ENCODE assay signal across 25 mouse cellular contexts in genomic region chr16:25536550-25536949, GRCm38 (mm10).
"Had no signal": no experiment of that assay in that cellular context is flagged by ENCODE, and none has a peak within 500 bp of the region (broad histone marks: within the 10 kb centered on the region; RNA-seq: fewer than 3 reads in every experiment).

No protein-coding gene starts in this region.

- H3K4me2 ChIP-seq: heart, embryonic 11.5 days; heart, embryonic 13.5 days; heart, embryonic 15.5 days; hindbrain, embryonic 13.5 days; hindbrain, embryonic 15.5 days; kidney, embryonic 15.5 days; limb, embryonic 12.5 days; liver, embryonic 11.5 days; liver, embryonic 13.5 days; liver, embryonic 15.5 days had no signal

- H3K4me3 ChIP-seq: heart, embryonic 13.5 days; heart, embryonic 15.5 days; hindbrain, embryonic 13.5 days; hindbrain, embryonic 15.5 days; kidney, embryonic 15.5 days; layer of hippocampus, adult 2 months; left cerebral cortex, adult 2 months; limb, embryonic 10.5 days; limb, embryonic 12.5 days; liver, embryonic 13.5 days; liver, embryonic 15.5 days had no signal

- H3K27me3 ChIP-seq: heart, embryonic 13.5 days; heart, embryonic 15.5 days; hindbrain, embryonic 13.5 days; hindbrain, embryonic 15.5 days; kidney, embryonic 15.5 days; limb, embryonic 12.5 days; liver, embryonic 13.5 days; liver, embryonic 15.5 days had no signal

- DNase-seq: gastrocnemius, postnatal 36 days; heart, adult 18-20 months; heart, postnatal 14 days; heart, postnatal 36 days; kidney, adult 11 months; kidney, adult 2 months; kidney, adult 9 months; kidney, postnatal 14 days; kidney, postnatal 4 days; liver; liver, embryonic 13.5 days had no signal

- H3K27ac ChIP-seq: heart, embryonic 13.5 days; heart, embryonic 15.5 days; hindbrain, embryonic 13.5 days; hindbrain, embryonic 15.5 days; hindbrain, postnatal 0 days; kidney, embryonic 15.5 days; kidney, postnatal 0 days; layer of hippocampus, adult 2 months; left cerebral cortex, adult 2 months; limb, embryonic 10.5 days; limb, embryonic 12.5 days; liver, embryonic 13.5 days; liver, embryonic 15.5 days had no signal

- H3K36me3 ChIP-seq: heart, embryonic 13.5 days; heart, embryonic 15.5 days; hindbrain, embryonic 13.5 days; hindbrain, embryonic 15.5 days; kidney, embryonic 15.5 days; limb, embryonic 10.5 days; limb, embryonic 12.5 days; liver, embryonic 13.5 days; liver, embryonic 15.5 days had no signal

- H3K9me3 ChIP-seq: heart, embryonic 13.5 days; heart, embryonic 15.5 days; hindbrain, embryonic 13.5 days; hindbrain, embryonic 15.5 days; kidney, embryonic 15.5 days; limb, embryonic 10.5 days; limb, embryonic 12.5 days; liver, embryonic 13.5 days; liver, embryonic 15.5 days had no signal

- H3K9ac ChIP-seq: heart, embryonic 13.5 days; heart, embryonic 15.5 days; hindbrain, embryonic 13.5 days; hindbrain, embryonic 15.5 days; kidney, embryonic 15.5 days; limb, embryonic 12.5 days; liver, embryonic 13.5 days; liver, embryonic 15.5 days had no signal

- H3K4me1 ChIP-seq: heart, embryonic 13.5 days; heart, embryonic 15.5 days; hindbrain, embryonic 13.5 days; hindbrain, embryonic 15.5 days; kidney, embryonic 15.5 days; limb, embryonic 10.5 days; limb, embryonic 12.5 days; liver, embryonic 13.5 days; liver, embryonic 15.5 days had no signal
